Mouse (Mus musculus) limb, embryonic 15.5 days (tissue): ENCODE data around the gene Hmgb1. TPM values are rescaled to one million over a fixed set of nuclear protein-coding genes. Genes with fewer than 3 reads are reported as not detected.
"Not testable (repeated sequence)": the region's sequence is repeated elsewhere in the genome, so short reads cannot be mapped to it uniquely, and the experiment has no call there.

Experiments used
- ATAC-seq: fragments of 200-750 bp; cut with Nextera tagmentation; 2 replicates; pipeline ENCODE4 v1.8.0; 2017; ENCODE audit warnings: low read depth, moderate TSS enrichment; ENCODE audit not compliant: insufficient number of reproducible peaks, low FRiP score, low TSS enrichment
- H3K27ac ChIP-seq: fragments of 300-500 bp; sonication (generic); 2 replicates; pipeline ENCODE4 v1.5.1; 2015; ENCODE audit warnings: moderate library complexity, mild to moderate bottlenecking, inconsistent platforms
- H3K27me3 ChIP-seq: fragments of 300-500 bp; sonication (generic); 2 replicates; pipeline ENCODE4 v1.6.1; 2015; ENCODE audit warnings: inconsistent platforms
- H3K36me3 ChIP-seq: fragments of 300-500 bp; sonication (generic); 2 replicates; pipeline ENCODE4 v1.6.1; 2015; ENCODE audit warnings: inconsistent platforms
- H3K4me1 ChIP-seq: fragments of 300-500 bp; sonication (generic); 2 replicates; pipeline ENCODE4 v1.6.1; 2015; ENCODE audit warnings: inconsistent platforms
- H3K4me2 ChIP-seq: fragments of 300-500 bp; sonication (generic); 2 replicates; pipeline ENCODE4 v1.6.1; 2015; ENCODE audit warnings: mild to moderate bottlenecking, inconsistent platforms
- H3K4me3 ChIP-seq: fragments of 300-500 bp; sonication (generic); 2 replicates; pipeline ENCODE4 v1.5.1; 2015; ENCODE audit warnings: mild to moderate bottlenecking, inconsistent platforms
- H3K9ac ChIP-seq: fragments of 300-500 bp; sonication (generic); 2 replicates; pipeline ENCODE4 v1.6.1; 2015; ENCODE audit warnings: inconsistent platforms
- H3K9me3 ChIP-seq: fragments of 300-500 bp; sonication (generic); 2 replicates; pipeline ENCODE4 v1.6.1; 2016; ENCODE audit warnings: inconsistent platforms
- WGBS: fragments of 180-500 bp; shearing (Covaris S2); methylation state at CpG from one replicate; pipeline ENCODE4 v1.1.7; 2015; 5-methylcytosine and 5-hydroxymethylcytosine counted together
- polyA plus RNA-seq: library from polyadenylated mRNA; unstranded; fragments of >200 nt; fragmentation: Nextera tagmentation; extraction: Ambion mirVana; gene quantifications from 2 replicates; pipeline ENCODE4 v1.2.1, GENCODE M21; 2015

Gene Hmgb1
- polyA plus RNA-seq, 1 experiment from 2014 or later = 1,273 TPM

GRCm38 (mm10) chr5:149162890-149163289, 21.4 kb downstream of the Hmgb1 start:
- H3K27me3 ChIP-seq = no peaks in the 10 kb centered on the region
- no peak overlapping the region for H3K9ac ChIP-seq
- H3K36me3 ChIP-seq = no peaks in the 10 kb centered on the region
- H3K9me3 ChIP-seq = no peaks in the 10 kb centered on the region
- H3K27ac ChIP-seq = no peak overlapping the region
- no peaks in the 10 kb centered on the region for H3K4me1 ChIP-seq
- 59% methylated on average over 7 of the region's 7 CpGs for WGBS
- H3K4me3 ChIP-seq = no peak overlapping the region
- H3K4me2 ChIP-seq = no peak overlapping the region
- ATAC-seq = no peak

- H3K9ac ChIP-seq = no peak overlapping the region
- H3K4me3 ChIP-seq = no peak overlapping the region
- no peak for ATAC-seq
- no peaks in the 10 kb centered on the region for H3K4me1 ChIP-seq
- H3K27ac ChIP-seq = no peak overlapping the region
- no peak overlapping the region for H3K4me2 ChIP-seq
- H3K27me3 ChIP-seq = no peaks in the 10 kb centered on the region
- H3K36me3 ChIP-seq = no peaks in the 10 kb centered on the region
- H3K9me3 ChIP-seq = no peaks in the 10 kb centered on the region
- 76% methylated on average over 4 of the region's 4 CpGs for WGBS
Observed at GRCm38 (mm10) chr5:149160469-149160868, 23.8 kb downstream of the Hmgb1 start.

GRCm38 (mm10) chr5:149159021-149159420, 25.3 kb downstream of the Hmgb1 start:
- Histone ChIP-seq H3K27me3 (no peaks in the 10 kb centered on the region), H3K9ac (no peak overlapping the region), H3K9me3 (no peaks in the 10 kb centered on the region), H3K4me2 (no peak overlapping the region), H3K27ac (no peak overlapping the region), H3K4me3 (no peak overlapping the region), H3K4me1 (no peaks in the 10 kb centered on the region), H3K36me3 (no peaks in the 10 kb centered on the region)
- 89% methylated on average over 6 of the region's 6 CpGs for WGBS
- no peak for ATAC-seq

- no peak overlapping the region for H3K9ac ChIP-seq
- H3K4me1 ChIP-seq = peaks cover 8% of the 10 kb centered on the region
- ATAC-seq = no peak
- 87% methylated on average over 18 of the region's 18 CpGs for WGBS
- no peaks in the 10 kb centered on the region for H3K9me3 ChIP-seq
- no peaks in the 10 kb centered on the region for H3K27me3 ChIP-seq
- no peak overlapping the region for H3K4me3 ChIP-seq
- no peak overlapping the region for H3K4me2 ChIP-seq
- H3K27ac ChIP-seq = no peak overlapping the region
- H3K36me3 ChIP-seq = no peaks in the 10 kb centered on the region
Observed at GRCm38 (mm10) chr5:149156886-149157563, 27.3 kb downstream of the Hmgb1 start.

- no peak overlapping the region for H3K4me2 ChIP-seq
- no peak overlapping the region for H3K27ac ChIP-seq
- H3K9ac ChIP-seq = no peak overlapping the region
- H3K36me3 ChIP-seq = no peaks in the 10 kb centered on the region
- H3K9me3 ChIP-seq = no peaks in the 10 kb centered on the region
- WGBS = 55% methylated on average over 12 of the region's 12 CpGs
- no peak overlapping the region for H3K4me3 ChIP-seq
- H3K27me3 ChIP-seq = no peaks in the 10 kb centered on the region
- peaks cover 8% of the 10 kb centered on the region for H3K4me1 ChIP-seq
- no peak for ATAC-seq
Observed at GRCm38 (mm10) chr5:149152774-149153155, 31.5 kb downstream of the Hmgb1 start.

GRCm38 (mm10) chr5:149152063-149152773, 32.1 kb downstream of the Hmgb1 start:
- H3K27me3 ChIP-seq = no peaks in the 10 kb centered on the region
- no peak for ATAC-seq
- no peaks in the 10 kb centered on the region for H3K9me3 ChIP-seq
- H3K4me2 ChIP-seq = no peak overlapping the region
- 42% methylated on average over 13 of the region's 13 CpGs for WGBS
- peaks cover 8% of the 10 kb centered on the region for H3K4me1 ChIP-seq
- H3K4me3 ChIP-seq = no peak overlapping the region
- no peak overlapping the region for H3K9ac ChIP-seq
- H3K27ac ChIP-seq = peak overlapping the region; percentile 55; the same call in 1 of the 2 replicates
- H3K36me3 ChIP-seq = no peaks in the 10 kb centered on the region

GRCm38 (mm10) chr5:149150882-149151281, 33.4 kb downstream of the Hmgb1 start:
- no peaks in the 10 kb centered on the region for H3K27me3 ChIP-seq
- no peak for ATAC-seq
- WGBS = 92% methylated on average over 3 of the region's 3 CpGs
- H3K9me3 ChIP-seq = no peaks in the 10 kb centered on the region
- H3K36me3 ChIP-seq = no peaks in the 10 kb centered on the region
- no peak overlapping the region for H3K4me3 ChIP-seq
- H3K9ac ChIP-seq = no peak overlapping the region
- H3K4me2 ChIP-seq = no peak overlapping the region
- peaks cover 8% of the 10 kb centered on the region for H3K4me1 ChIP-seq
- no peak overlapping the region for H3K27ac ChIP-seq

GRCm38 (mm10) chr5:149147386-149148000, 36.8 kb downstream of the Hmgb1 start:
- Histone ChIP-seq H3K9me3 (no peaks in the 10 kb centered on the region), H3K9ac (no peak overlapping the region), H3K27me3 (no peaks in the 10 kb centered on the region), H3K4me1 (peaks cover 18% of the 10 kb centered on the region), H3K4me2 (no peak overlapping the region), H3K36me3 (no peaks in the 10 kb centered on the region), H3K4me3 (no peak overlapping the region), H3K27ac (no peak overlapping the region)
- 68% methylated on average over 8 of the region's 8 CpGs for WGBS
- no peak for ATAC-seq

- Histone ChIP-seq H3K9ac (no peak overlapping the region), H3K27ac (no peak overlapping the region), H3K27me3 (no peaks in the 10 kb centered on the region), H3K4me3 (no peak overlapping the region), H3K36me3 (no peaks in the 10 kb centered on the region), H3K4me1 (peaks cover 13% of the 10 kb centered on the region), H3K9me3 (no peaks in the 10 kb centered on the region), H3K4me2 (no peak overlapping the region)
- ATAC-seq = no peak
- 89% methylated on average over 7 of the region's 7 CpGs for WGBS
Observed at GRCm38 (mm10) chr5:149146691-149147090, 37.6 kb downstream of the Hmgb1 start.

GRCm38 (mm10) chr5:149143766-149144375, 40.4 kb downstream of the Hmgb1 start:
- Histone ChIP-seq H3K4me2 (peak overlapping the region; percentile 39), H3K9me3 (no peaks in the 10 kb centered on the region), H3K9ac (no peak overlapping the region), H3K4me3 (peak overlapping the region; percentile 21), H3K36me3 (no peaks in the 10 kb centered on the region), H3K4me1 (peaks cover 13% of the 10 kb centered on the region), H3K27me3 (no peaks in the 10 kb centered on the region), H3K27ac (peak overlapping the region; percentile 73)
- no peak for ATAC-seq
- 32% methylated on average over 25 of the region's 25 CpGs for WGBS

GRCm38 (mm10) chr5:149141155-149141554, 43.1 kb downstream of the Hmgb1 start:
- H3K9ac ChIP-seq, H3K36me3 ChIP-seq, H3K27me3 ChIP-seq, ATAC-seq, H3K27ac ChIP-seq, H3K4me2 ChIP-seq, H3K9me3 ChIP-seq, H3K4me3 ChIP-seq: not testable (repeated sequence)
- H3K4me1 ChIP-seq = peaks cover 18% of the 10 kb centered on the region
- 83% methylated on average over 1 of the region's 1 CpGs for WGBS

GRCm38 (mm10) chr5:149140336-149140735, 44.0 kb downstream of the Hmgb1 start:
- 69% methylated on average over 9 of the region's 9 CpGs for WGBS

More at GRCm38 (mm10) chr5:149140336-149140735, 44.0 kb downstream of the Hmgb1 start:
- no peak overlapping the region for H3K27ac ChIP-seq
- H3K4me1 ChIP-seq = peaks cover 18% of the 10 kb centered on the region
- no peaks in the 10 kb centered on the region for H3K36me3 ChIP-seq
- no peaks in the 10 kb centered on the region for H3K9me3 ChIP-seq
- no peak for ATAC-seq
- no peaks in the 10 kb centered on the region for H3K27me3 ChIP-seq
- H3K4me3 ChIP-seq = no peak overlapping the region
- H3K9ac ChIP-seq = no peak overlapping the region
- H3K4me2 ChIP-seq = no peak overlapping the region
